Mouse (Mus musculus): ENCODE results near the gene Uts2r. TPM values are rescaled to one million over a fixed set of nuclear protein-coding genes. Genes with fewer than 3 reads are reported as not detected.

Gene Uts2r
- not detected in 2 replicates for polyA plus RNA-seq (2012; ENCODE audit: insufficient read depth, insufficient read length, missing spikeins)

DNA sequence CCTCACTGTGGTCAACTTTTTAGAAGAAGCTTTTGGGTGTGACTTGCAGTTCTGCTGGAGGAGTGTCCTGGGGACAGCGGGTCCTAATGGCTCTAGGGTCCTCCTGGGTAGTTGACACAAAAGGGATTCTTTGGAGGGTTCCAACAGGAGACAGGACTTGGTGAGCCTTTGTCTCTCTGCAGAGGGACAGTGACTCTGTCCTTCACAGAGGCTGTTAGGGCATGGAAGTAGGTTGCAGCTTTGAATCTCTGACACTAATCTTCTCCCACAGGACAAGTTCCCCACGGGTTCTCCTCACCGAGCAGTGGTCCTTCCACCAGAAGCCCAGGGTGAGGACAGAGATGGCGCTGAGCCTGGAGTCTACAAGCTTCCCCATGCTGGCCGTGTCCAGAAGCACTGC, at the start of gene Uts2r:
Uts2r (plus strand) TSS at position 301 of the 400 bp plus-strand sequence.
- H3K27ac ChIP-seq (replicated peaks; ENCODE audit: low read depth, low read length): no peak within 1 kb of the TSS
- peaks cover 7% of the 10 kb centered on the region for H3K4me1 ChIP-seq (ENCODE audit: control insufficient read depth, insufficient read depth, insufficient read length, low read length)
- H3K4me3 ChIP-seq (ENCODE audit: insufficient read depth, low read depth, low read length): no peak within 1 kb of the TSS

DNA sequence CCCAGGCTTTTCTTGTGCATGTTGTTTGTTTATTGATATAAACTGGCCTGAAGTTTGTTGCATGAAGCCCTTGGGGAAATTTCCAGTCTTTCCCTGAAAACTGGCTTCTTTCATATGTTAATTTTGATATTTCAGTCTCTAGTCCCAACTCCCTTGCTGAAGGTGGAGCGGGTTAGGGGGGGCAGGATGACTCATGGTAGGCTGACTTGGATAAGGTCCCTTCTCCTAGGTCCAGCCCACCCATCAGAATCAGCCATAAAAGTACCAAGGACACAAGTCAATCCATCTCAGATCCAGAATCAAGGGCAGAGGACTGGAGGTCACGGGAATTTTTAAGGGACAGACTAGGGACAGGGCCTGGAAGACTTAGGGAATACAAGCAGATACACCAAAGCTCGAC, 49.0 kb upstream of the Uts2r start:
- Histone ChIP-seq H3K4me3 (ENCODE audit: insufficient read depth, low read depth, low read length) (no peak overlapping the region), H3K4me1 (ENCODE audit: control insufficient read depth, insufficient read depth, insufficient read length, low read length) (no peaks in the 10 kb centered on the region), H3K27ac (replicated peaks; ENCODE audit: low read depth, low read length) (no peak overlapping the region)

DNA sequence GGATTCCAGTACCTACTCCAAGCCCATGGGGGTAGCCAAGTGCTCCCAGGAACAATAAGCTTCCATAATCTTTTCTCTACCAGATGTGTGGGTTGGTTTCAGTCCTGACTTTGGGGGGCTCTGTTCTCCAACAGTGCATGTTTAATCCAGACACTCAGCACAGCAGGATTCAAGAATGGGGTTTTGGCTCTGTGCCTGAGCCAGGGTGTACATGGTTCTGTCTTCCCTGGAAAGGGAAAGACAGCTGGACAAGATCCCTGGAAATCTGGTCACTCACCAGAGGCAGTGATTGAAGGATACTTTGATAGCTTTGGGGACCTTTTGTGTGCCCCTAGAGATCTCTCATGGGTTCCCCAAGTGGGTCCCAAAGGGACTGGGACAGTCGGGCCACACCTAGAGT, 48.5 kb upstream of the Uts2r start:
- H3K4me3 ChIP-seq (ENCODE audit: insufficient read depth, low read depth, low read length): no peak overlapping the region
- H3K4me1 ChIP-seq (ENCODE audit: control insufficient read depth, insufficient read depth, insufficient read length, low read length): no peaks in the 10 kb centered on the region
- no peak overlapping the region for H3K27ac ChIP-seq (replicated peaks; ENCODE audit: low read depth, low read length)

DNA sequence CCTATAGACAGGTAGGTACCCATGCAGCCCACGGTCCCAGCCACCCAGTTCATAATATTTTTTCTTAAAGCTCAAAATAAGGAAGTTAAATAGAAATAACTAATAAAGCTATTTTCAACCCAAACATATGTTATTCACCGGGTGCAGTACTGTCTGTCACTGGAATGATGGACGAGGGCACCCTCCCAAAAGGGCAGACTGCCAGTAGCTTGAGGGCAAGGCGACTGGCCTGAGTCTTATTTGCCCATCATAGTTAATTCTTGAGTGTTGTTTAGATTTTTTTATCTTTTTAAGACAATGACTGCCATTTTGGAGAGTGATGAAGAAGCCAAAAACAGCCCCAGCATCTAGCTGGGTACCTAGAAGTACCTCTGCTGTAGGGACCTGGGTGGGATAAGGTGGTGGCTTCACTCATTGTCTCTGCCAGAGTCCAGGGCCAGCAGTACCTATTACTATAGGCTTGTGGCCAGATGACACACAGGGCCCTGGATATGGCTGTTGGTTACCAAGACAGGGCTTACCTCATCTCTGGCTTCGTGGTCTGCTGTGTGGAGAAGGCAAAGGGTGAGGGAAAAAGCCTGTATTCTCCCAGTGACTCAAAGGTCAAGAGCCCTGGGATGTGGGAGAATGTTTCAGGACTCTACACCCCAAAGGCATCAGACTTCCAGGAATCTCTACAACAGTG, 47.8 kb upstream of the Uts2r start:
- Histone ChIP-seq H3K4me1 (ENCODE audit: control insufficient read depth, insufficient read depth, insufficient read length, low read length) (no peaks in the 10 kb centered on the region), H3K4me3 (ENCODE audit: insufficient read depth, low read depth, low read length) (no peak overlapping the region), H3K27ac (replicated peaks; ENCODE audit: low read depth, low read length) (no peak overlapping the region)

DNA sequence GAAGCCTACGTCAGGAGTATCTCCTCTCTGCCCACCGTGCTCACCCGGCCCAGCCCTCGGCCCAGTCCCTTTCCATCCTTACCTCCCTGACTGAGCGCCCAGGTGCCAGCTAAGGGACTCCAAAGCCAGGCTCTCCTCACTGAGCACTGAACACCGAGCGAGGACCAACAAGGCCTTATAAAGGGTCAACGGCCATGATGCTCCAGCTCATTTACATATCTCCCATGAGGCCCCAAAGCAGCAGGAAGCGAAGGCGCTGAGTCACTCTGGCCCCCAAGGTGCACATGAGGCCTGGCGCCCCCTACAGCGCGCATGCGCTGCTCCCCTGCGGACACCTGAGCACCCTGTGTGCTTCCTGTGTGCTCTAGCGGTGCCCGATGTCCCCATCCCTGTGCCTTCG, 42.0 kb upstream of the Uts2r start:
- no peaks in the 10 kb centered on the region for H3K4me1 ChIP-seq (ENCODE audit: control insufficient read depth, insufficient read depth, insufficient read length, low read length)
- H3K27ac ChIP-seq (replicated peaks; ENCODE audit: low read depth, low read length): no peak overlapping the region
- no peak overlapping the region for H3K4me3 ChIP-seq (ENCODE audit: insufficient read depth, low read depth, low read length)

DNA sequence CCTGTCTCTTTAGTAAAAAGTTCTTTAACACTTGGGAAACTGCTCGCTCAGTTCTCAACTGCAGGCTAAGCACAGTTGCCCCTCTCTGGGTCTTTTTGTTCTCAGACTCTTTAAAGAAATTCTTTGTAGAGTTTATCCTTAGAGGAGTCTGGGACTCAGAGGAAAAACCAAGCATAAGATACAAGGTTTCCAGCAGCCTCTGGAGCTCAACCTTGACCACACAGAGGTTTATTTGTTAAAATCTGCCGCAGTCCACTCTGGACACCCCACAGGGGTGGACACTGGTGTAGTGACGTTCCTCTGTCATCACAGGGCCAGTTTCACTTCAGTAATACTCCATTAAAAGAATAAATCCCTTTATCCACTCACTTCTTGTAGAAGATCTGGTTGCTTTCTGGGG, 41.5 kb upstream of the Uts2r start, which contains the start of gene Tex19.2:
Tex19.2 (minus strand) TSS at position 101 of the 400 bp plus-strand sequence.
- Histone ChIP-seq H3K27ac (replicated peaks; ENCODE audit: low read depth, low read length) (no peak within 1 kb of the TSS), H3K4me3 (ENCODE audit: insufficient read depth, low read depth, low read length) (no peak within 1 kb of the TSS), H3K4me1 (ENCODE audit: control insufficient read depth, insufficient read depth, insufficient read length, low read length) (no peaks in the 10 kb centered on the region)

DNA sequence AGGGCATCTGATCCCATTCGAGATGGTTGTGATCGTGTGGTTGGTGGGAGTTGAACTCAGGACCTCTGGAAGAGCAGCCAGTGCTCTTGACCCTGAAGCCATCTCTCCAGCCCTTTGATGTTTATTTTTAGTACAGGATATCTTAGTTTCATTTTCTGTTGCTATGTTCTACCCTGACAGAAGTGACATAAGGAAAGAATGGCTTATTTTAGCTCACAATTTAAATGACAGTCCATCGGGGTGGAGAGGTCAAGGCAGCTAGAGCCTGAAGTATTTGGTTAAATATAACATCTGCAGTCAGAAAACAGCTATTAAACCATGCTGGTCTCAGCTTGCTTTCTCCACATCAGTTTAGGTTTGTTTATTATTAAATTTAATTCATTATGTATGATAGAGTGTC, 38.9 kb upstream of the Uts2r start:
- Histone ChIP-seq H3K27ac (replicated peaks; ENCODE audit: low read depth, low read length) (no peak overlapping the region), H3K4me1 (ENCODE audit: control insufficient read depth, insufficient read depth, insufficient read length, low read length) (no peaks in the 10 kb centered on the region), H3K4me3 (ENCODE audit: insufficient read depth, low read depth, low read length) (no peak overlapping the region)

DNA sequence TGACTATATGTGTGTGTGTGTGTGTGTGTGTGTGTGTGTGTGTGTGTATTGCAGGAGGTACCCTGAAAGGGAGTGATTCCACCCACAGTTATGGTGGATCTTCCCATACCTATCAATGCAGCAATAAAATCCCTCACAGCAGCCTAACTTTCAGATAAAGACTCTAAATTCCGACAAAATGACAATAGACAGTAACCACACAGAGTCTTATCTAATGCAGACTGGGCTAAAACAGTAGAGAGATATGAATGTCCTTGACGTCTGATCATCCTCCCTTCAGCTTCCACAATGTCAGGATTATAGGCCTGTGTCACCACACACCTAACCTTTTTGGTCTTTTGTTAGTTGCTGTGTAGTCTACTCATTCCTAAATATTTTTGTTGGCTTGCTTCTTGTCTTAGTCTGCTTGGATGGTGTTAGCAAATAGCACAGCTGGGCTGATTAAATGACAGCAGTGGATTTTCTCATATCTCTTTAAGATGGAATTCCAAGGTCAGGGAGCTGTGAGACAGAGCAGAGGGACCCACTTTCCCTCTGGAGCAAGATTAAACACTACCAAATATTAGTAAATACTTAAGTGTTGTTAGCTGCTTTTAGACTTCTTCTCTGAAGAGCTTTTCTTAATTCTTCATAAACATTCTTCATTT, 37.9 kb upstream of the Uts2r start:
- Histone ChIP-seq H3K4me1 (ENCODE audit: control insufficient read depth, insufficient read depth, insufficient read length, low read length) (no peaks in the 10 kb centered on the region), H3K27ac (replicated peaks; ENCODE audit: low read depth, low read length) (no peak overlapping the region), H3K4me3 (ENCODE audit: insufficient read depth, low read depth, low read length) (no peak overlapping the region)

DNA sequence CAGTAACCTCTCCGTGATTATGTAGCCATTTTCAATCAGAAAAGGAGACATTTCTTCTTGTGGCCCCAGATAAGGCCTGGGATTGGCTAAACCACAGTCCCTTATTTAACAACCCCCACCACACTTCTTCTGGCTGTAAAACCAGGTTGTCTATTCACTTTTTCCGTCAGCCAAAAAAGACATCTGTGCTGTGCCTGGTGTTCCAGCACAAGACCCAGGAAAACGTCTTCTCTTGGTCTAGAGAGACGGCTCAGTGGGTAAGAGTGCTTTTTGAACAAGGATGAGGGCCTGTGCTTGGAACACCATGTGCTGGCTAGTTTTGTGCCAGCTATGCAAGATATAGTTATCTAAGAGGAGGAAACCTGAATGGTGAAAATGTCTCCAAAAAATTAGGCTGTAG, 36.6 kb upstream of the Uts2r start:
- Histone ChIP-seq H3K4me1 (ENCODE audit: control insufficient read depth, insufficient read depth, insufficient read length, low read length) (no peaks in the 10 kb centered on the region), H3K4me3 (ENCODE audit: insufficient read depth, low read depth, low read length) (no peak overlapping the region), H3K27ac (replicated peaks; ENCODE audit: low read depth, low read length) (no peak overlapping the region)

DNA sequence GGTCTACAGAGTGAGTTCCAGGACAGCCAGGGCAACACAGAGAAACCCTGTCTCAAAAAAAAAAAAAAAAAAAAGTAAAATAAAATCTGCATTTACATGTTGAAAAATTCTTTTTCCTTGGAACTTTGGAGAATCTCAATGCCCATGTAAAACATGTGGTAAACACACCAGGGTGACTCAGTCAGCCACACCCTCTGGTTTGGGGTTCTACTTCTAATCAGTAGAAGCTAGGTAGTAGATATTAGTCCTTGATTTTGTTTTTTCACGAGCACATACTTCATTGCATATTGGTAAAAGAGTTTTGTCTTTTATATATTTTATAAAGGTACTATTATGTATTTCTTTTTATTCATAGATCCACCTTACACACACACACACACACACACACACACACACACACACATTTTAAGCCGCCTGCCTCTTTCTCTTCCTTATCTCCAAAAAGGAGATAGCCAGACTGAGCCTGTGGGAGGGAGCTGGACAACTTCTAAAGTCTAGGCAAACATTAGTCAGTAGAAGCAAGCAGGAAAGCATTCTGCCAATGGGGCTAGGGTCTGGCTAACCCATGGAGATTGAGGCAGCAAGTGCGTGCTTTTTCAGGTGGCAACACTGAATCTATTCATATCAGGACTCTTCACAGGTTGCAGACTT, 34.4 kb upstream of the Uts2r start:
- no peak overlapping the region for H3K27ac ChIP-seq (replicated peaks; ENCODE audit: low read depth, low read length)
- H3K4me3 ChIP-seq (ENCODE audit: insufficient read depth, low read depth, low read length): no peak overlapping the region
- H3K4me1 ChIP-seq (ENCODE audit: control insufficient read depth, insufficient read depth, insufficient read length, low read length): no peaks in the 10 kb centered on the region

DNA sequence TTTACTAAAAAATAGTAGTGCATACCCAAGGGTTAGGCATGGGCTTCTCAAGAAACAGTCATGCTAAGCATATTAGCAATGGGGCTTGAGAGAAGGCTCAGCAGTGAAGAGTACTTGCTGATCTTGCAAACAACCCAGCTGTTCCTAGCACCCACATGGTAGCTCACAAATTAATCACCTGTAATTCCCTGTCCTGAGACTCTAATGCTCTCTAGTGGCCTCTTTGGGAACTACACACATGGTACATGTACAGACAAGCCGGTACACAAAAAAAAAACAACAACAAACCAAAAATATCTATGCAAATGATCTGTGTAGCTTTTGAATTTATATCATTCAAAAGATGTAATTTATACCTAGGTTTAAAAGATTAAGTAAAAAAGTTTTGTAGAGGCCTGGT, 33.7 kb upstream of the Uts2r start:
- Histone ChIP-seq H3K27ac (replicated peaks; ENCODE audit: low read depth, low read length) (no peak overlapping the region), H3K4me1 (ENCODE audit: control insufficient read depth, insufficient read depth, insufficient read length, low read length) (no peaks in the 10 kb centered on the region), H3K4me3 (ENCODE audit: insufficient read depth, low read depth, low read length) (no peak overlapping the region)

DNA sequence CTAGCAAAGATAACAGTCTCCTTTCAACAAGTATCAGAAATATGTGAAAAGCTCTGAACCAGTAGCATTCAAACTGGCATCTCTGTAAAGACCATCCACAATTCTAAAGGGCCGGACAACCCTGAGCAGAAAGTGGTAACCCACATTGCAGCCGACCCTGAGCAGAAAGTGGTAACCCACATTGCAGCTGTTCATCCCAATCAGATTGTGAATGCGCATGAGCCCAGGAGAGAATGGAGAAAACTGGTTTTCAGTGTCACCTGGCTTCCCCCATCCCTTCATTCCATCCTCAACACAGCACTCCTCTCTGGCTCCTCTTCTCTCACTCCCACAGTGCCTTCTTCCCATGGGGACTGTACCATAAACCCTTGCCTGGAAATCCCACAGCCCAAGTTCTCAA, 32.6 kb upstream of the Uts2r start:
- Histone ChIP-seq H3K4me3 (ENCODE audit: insufficient read depth, low read depth, low read length) (no peak overlapping the region), H3K4me1 (ENCODE audit: control insufficient read depth, insufficient read depth, insufficient read length, low read length) (no peaks in the 10 kb centered on the region), H3K27ac (replicated peaks; ENCODE audit: low read depth, low read length) (no peak overlapping the region)

DNA sequence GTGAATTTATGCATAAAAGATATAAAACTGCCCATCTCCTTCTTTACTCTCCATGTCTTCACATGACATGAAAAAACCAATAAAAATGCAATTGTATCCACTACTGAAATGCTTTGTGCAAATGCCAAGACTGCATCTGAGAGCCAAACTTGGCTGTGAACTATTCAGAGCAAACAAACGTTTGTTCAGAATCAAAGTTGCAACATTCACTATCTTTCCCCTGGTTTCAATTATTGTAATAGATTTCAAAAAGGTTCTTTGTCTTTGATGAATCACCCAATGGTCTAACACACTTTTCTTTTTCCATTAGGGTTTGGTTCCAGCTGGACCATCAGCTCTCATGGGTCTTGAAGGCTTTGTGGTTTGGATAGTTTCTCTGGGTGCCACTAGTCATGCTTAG, 30.5 kb upstream of the Uts2r start:
- no peaks in the 10 kb centered on the region for H3K4me1 ChIP-seq (ENCODE audit: control insufficient read depth, insufficient read depth, insufficient read length, low read length)
- H3K4me3 ChIP-seq (ENCODE audit: insufficient read depth, low read depth, low read length): no peak overlapping the region
- no peak overlapping the region for H3K27ac ChIP-seq (replicated peaks; ENCODE audit: low read depth, low read length)

DNA sequence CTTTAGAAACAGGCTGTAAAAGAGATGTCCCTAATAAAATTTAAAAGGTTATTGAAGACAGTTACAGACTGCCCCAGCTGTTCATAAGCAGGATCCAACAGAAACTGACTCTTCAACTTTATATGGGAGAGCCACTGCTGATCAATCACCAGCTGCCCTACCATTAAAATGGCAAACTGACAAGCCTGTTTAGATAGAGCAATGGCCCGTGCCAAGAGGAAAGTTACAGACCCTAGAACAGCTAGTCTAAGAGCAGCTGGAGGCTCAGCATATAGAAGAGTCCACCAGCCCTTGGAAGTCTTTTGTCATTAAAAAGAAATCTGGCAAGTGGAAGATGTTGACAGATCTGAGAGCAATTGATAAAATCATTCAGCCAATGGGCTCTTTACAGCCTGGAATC, 25.5 kb upstream of the Uts2r start:
- Histone ChIP-seq H3K4me3 (ENCODE audit: insufficient read depth, low read depth, low read length) (no peak overlapping the region), H3K4me1 (ENCODE audit: control insufficient read depth, insufficient read depth, insufficient read length, low read length) (no peaks in the 10 kb centered on the region), H3K27ac (replicated peaks; ENCODE audit: low read depth, low read length) (no peak overlapping the region)

DNA sequence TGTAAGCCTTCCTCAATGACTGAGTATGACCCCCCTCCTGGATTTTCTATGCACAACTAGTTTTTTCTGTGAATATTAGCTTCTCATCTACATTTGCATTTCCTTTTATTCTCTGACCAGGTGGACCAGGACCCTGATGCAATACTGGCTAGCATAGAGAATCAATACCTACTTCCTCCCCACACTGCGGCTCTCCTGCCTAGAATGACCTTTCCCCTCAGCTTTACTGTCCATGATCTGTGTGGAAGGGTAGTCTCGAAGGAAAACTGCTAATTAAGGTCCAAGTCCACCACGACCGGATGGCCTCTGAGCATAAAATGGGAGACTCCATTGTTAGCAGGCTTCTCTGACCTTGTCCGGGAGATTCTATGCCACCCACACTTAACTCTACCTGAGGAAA, 22.4 kb upstream of the Uts2r start:
- Histone ChIP-seq H3K4me3 (ENCODE audit: insufficient read depth, low read depth, low read length) (no peak overlapping the region), H3K4me1 (ENCODE audit: control insufficient read depth, insufficient read depth, insufficient read length, low read length) (no peaks in the 10 kb centered on the region), H3K27ac (replicated peaks; ENCODE audit: low read depth, low read length) (no peak overlapping the region)

DNA sequence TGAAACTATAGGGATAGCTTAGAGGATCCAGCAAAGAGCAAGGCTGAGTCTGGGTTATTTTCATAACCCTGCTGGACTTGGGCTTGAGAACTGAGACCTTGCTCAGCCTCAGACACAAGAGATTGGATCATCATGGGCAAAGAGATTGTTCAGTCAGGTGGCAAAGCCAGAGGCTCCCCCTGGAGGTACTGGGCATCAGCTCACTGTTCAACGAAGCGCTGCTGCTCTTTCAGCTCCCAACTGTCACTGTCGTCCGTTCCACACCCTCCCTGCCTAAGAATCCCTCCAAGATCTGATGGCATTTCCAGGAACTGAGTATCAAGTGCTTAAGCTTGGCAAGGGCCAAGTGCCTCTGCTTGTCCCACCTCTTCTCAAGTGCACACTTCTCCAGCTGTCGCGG, 21.3 kb upstream of the Uts2r start:
- no peak overlapping the region for H3K27ac ChIP-seq (replicated peaks; ENCODE audit: low read depth, low read length)

More for the DNA sequence above, 21.3 kb upstream of the Uts2r start:
- no peak overlapping the region for H3K4me3 ChIP-seq (ENCODE audit: insufficient read depth, low read depth, low read length)
- no peaks in the 10 kb centered on the region for H3K4me1 ChIP-seq (ENCODE audit: control insufficient read depth, insufficient read depth, insufficient read length, low read length)

Measured in brown adipose tissue, adult 24 weeks (tissue).